ENCODE assay signal across 12 mouse cellular contexts in genomic region chr1:133920876-133921275, GRCm38 (mm10). TPM values are rescaled to one million over a fixed set of nuclear protein-coding genes. Genes with fewer than 3 reads are reported as not detected.
DNase-seq lines count a peak whose midpoint lies in the region; ATAC-seq and TF ChIP-seq lines count a peak whose summit lies in the region.
"Had no signal": no experiment of that assay in that cellular context is flagged by ENCODE, and none has a peak within 500 bp of the region (broad histone marks: within the 10 kb centered on the region; RNA-seq: fewer than 3 reads in every experiment).

No protein-coding gene starts in this region.

- no peak for TF ChIP-seq CTCF in layer of hippocampus, adult 2 months (conservative IDR thresholded peaks at IDR 0.05)

- no peak for ATAC-seq in embryonic facial prominence, embryonic 13.5 days (ENCODE audit: insufficient number of reproducible peaks, insufficient read depth, low FRiP score, low TSS enrichment, low read depth)
- peak; percentile 10; the same call in 1 of the 2 replicates for ATAC-seq in hindbrain, embryonic 16.5 days
- no peak for ATAC-seq in midbrain, embryonic 16.5 days

- peaks cover 59% of the 10 kb centered on the region for H3K4me1 ChIP-seq in embryonic facial prominence, embryonic 13.5 days
- H3K4me1 ChIP-seq in hindbrain, embryonic 16.5 days (ENCODE audit: control insufficient read depth, insufficient read depth, low read depth, low read length) = peaks cover 20% of the 10 kb centered on the region
- peaks cover 22% of the 10 kb centered on the region for H3K4me1 ChIP-seq in midbrain, embryonic 16.5 days (ENCODE audit: control insufficient read depth, insufficient read depth, low read length)

- no peak for DNase-seq in layer of hippocampus, adult 2 months (ENCODE audit: low spot score in 2 of 2)
- DNase-seq in layer of hippocampus, adult 9-10 months (ENCODE audit: low spot score) = no peak
- no peak for DNase-seq in right cerebral cortex, postnatal 10 days (ENCODE audit: low spot score in 2 of 2)
- no peak for DNase-seq in gastrocnemius, postnatal 25 days
- no peak for DNase-seq in kidney, postnatal 25 days
- DNase-seq: thymus, postnatal 4 days had no signal

- no peaks in the 10 kb centered on the region for H3K36me3 ChIP-seq in embryonic facial prominence, embryonic 13.5 days
- no peaks in the 10 kb centered on the region for H3K36me3 ChIP-seq in hindbrain, embryonic 16.5 days (ENCODE audit: control insufficient read depth, insufficient read depth, low read length)
- H3K36me3 ChIP-seq in midbrain, embryonic 16.5 days (ENCODE audit: control insufficient read depth, insufficient read depth, low read length) = no peaks in the 10 kb centered on the region
- H3K36me3 ChIP-seq: G1E had no signal

- 0 out of 2 replicates have a peak overlapping the region, but pooled peaks have one; percentile 7 for H3K9ac ChIP-seq in embryonic facial prominence, embryonic 13.5 days
- no peak overlapping the region; the same call in 1 of the 2 replicates for H3K9ac ChIP-seq in hindbrain, embryonic 16.5 days (ENCODE audit: low read depth, low read length)
- no peak overlapping the region for H3K9ac ChIP-seq in midbrain, embryonic 16.5 days (ENCODE audit: low read depth, low read length)

- peak overlapping the region; percentile 68 for H3K27ac ChIP-seq in layer of hippocampus, adult 2 months
- H3K27ac ChIP-seq in embryonic facial prominence, embryonic 13.5 days = peak overlapping the region; percentile 61
- H3K27ac ChIP-seq in hindbrain, embryonic 16.5 days (ENCODE audit: low read depth, low read length) = peak overlapping the region; percentile 26; the same call in 1 of the 2 replicates
- H3K27ac ChIP-seq in midbrain, embryonic 16.5 days (ENCODE audit: low read length) = peak overlapping the region; percentile 19; the same call in 1 of the 2 replicates
- H3K27ac ChIP-seq: macrophage had no signal

- H3K27me3 ChIP-seq in embryonic facial prominence, embryonic 13.5 days = no peaks in the 10 kb centered on the region
- no peaks in the 10 kb centered on the region for H3K27me3 ChIP-seq in hindbrain, embryonic 16.5 days (replicated peaks; ENCODE audit: control insufficient read depth, insufficient read depth, low read length)
- H3K27me3 ChIP-seq in midbrain, embryonic 16.5 days (ENCODE audit: control insufficient read depth, insufficient read depth, low read depth, low read length) = 0 out of 2 replicates have a peak, but pooled peaks cover 2% of the 10 kb centered on the region

- peak overlapping the region; percentile 43 for H3K4me3 ChIP-seq in layer of hippocampus, adult 2 months
- peak overlapping the region; percentile 9; the same call in 1 of the 2 replicates for H3K4me3 ChIP-seq in embryonic facial prominence, embryonic 13.5 days
- no peak overlapping the region for H3K4me3 ChIP-seq in hindbrain, embryonic 16.5 days (ENCODE audit: low read length)
- no peak overlapping the region for H3K4me3 ChIP-seq in midbrain, embryonic 16.5 days (ENCODE audit: low read depth, low read length)
- H3K4me3 ChIP-seq: erythroblast, embryonic 14.5 days had no signal

- H3K9me3 ChIP-seq in embryonic facial prominence, embryonic 13.5 days = no peaks in the 10 kb centered on the region
- no peaks in the 10 kb centered on the region for H3K9me3 ChIP-seq in hindbrain, embryonic 16.5 days (ENCODE audit: control insufficient read depth, low read length)
- no peaks in the 10 kb centered on the region for H3K9me3 ChIP-seq in midbrain, embryonic 16.5 days (replicated peaks; ENCODE audit: control insufficient read depth, low read length, poor library complexity, severe bottlenecking)

- WGBS in embryonic facial prominence, embryonic 13.5 days = 31% methylated on average over 3 of the region's 3 CpGs
- WGBS in hindbrain, embryonic 16.5 days = 14% methylated on average over 3 of the region's 3 CpGs
- 19% methylated on average over 3 of the region's 3 CpGs for WGBS in midbrain, embryonic 16.5 days

- peak overlapping the region; percentile 29 for H3K4me2 ChIP-seq in embryonic facial prominence, embryonic 13.5 days
- peak overlapping the region; percentile 4; the same call in 1 of the 2 replicates for H3K4me2 ChIP-seq in hindbrain, embryonic 16.5 days (ENCODE audit: low read length)
- no peak overlapping the region for H3K4me2 ChIP-seq in midbrain, embryonic 16.5 days (ENCODE audit: low read length)

RNA-seq across cellular contexts. Expression of gene Prelp, which starts 0.3 kb away (rescaled TPM):
- total RNA-seq in layer of hippocampus, adult 2 months (2021) = 10 to 100 TPM; 13.8 to 18.0 TPM
- 3.3 and 5.0 TPM in 2 replicates for polyA plus RNA-seq in embryonic facial prominence, embryonic 13.5 days (2015; fragmentation: Nextera tagmentation; extraction: Ambion mirVana)
- polyA plus RNA-seq in hindbrain, embryonic 16.5 days (2015; fragmentation: Nextera tagmentation; extraction: Ambion mirVana) = 12.0 and 17.0 TPM in 2 replicates
- 8.1 and 9.1 TPM in 2 replicates for polyA plus RNA-seq in midbrain, embryonic 16.5 days (2015; fragmentation: Nextera tagmentation; extraction: Ambion mirVana)
- 10 to 100 TPM; 14.9 to 21.8 TPM for total RNA-seq in gastrocnemius, postnatal 25 days (2021)
- polyA plus RNA-seq: erythroblast, embryonic 14.5 days had no signal

RNA-seq across cellular contexts. Expression of gene Optc, which starts 13.1 kb away (rescaled TPM):
- under 1 TPM in 1 of 2 experiments, not detected in 1; 0.31 TPM for total RNA-seq in layer of hippocampus, adult 2 months (2021)
- polyA plus RNA-seq in embryonic facial prominence, embryonic 13.5 days (2015; fragmentation: Nextera tagmentation; extraction: Ambion mirVana) = 0.81 and 1.0 TPM in 2 replicates
- polyA plus RNA-seq in hindbrain, embryonic 16.5 days (2015; fragmentation: Nextera tagmentation; extraction: Ambion mirVana) = 4.0 and 4.1 TPM in 2 replicates
- polyA plus RNA-seq in midbrain, embryonic 16.5 days (2015; fragmentation: Nextera tagmentation; extraction: Ambion mirVana) = 2.3 and 3.7 TPM in 2 replicates
- total RNA-seq in gastrocnemius, postnatal 25 days (2021) = under 1 TPM in 1 of 2 experiments, not detected in 1; 0.75 TPM
- total RNA-seq: G1E had no signal
- polyA plus RNA-seq: erythroblast, embryonic 14.5 days; G1E; macrophage had no signal

Comparison
In these comparisons a context has a peak if more than half of its experiments do, and no peak if none do; other contexts are left out.
1. H3K4me3 ChIP-seq: peak in layer of hippocampus, adult 2 months (single experiment) and embryonic facial prominence, embryonic 13.5 days (single experiment); none in hindbrain, embryonic 16.5 days (single experiment) and midbrain, embryonic 16.5 days (single experiment).
2. Peak in every context shown above with its lines, with median percentiles within 50 percentile points of each other: H3K27ac ChIP-seq.